Mouse (Mus musculus): ENCODE data around the gene Tpd52l1.

GRCm38 (mm10) chr10:31330286-31330962 lies 115.3 kb downstream of the Tpd52l1 start:
- TF ChIP-seq POLR2A (IDR thresholded peaks at IDR 0.05; ENCODE audit: low read depth, low read length), result no peak
- no peak for TF ChIP-seq CTCF (IDR thresholded peaks at IDR 0.05; ENCODE audit: extremely low read depth, insufficient read length, insufficient replicate concordance, low read depth, low read length)
